Mouse (Mus musculus) myocyte (in vitro differentiated cells): Measurements from ENCODE around the gene Crybb3. TPM values are rescaled to one million over a fixed set of nuclear protein-coding genes. Genes with fewer than 3 reads are reported as not detected.
A peak's percentile ranks its signal among the peaks of the same experiment; 100 is the strongest.

Experiments
- H3K27me3 ChIP-seq: one replicate; pipeline ENCODE4 v1.6.1; 2011; ENCODE audit not compliant: control insufficient read depth, insufficient read depth, insufficient read length
- H3K36me3 ChIP-seq: one replicate; pipeline ENCODE4 v1.6.1; 2011; ENCODE audit not compliant: control insufficient read depth, insufficient read depth
- H3K4me2 ChIP-seq: one replicate; pipeline ENCODE4 v1.6.1; 2011; ENCODE audit warnings: low read depth, control low read depth
- H3K4me3 ChIP-seq: one replicate; pipeline ENCODE4 v1.5.1; 2011; ENCODE audit warnings: mild to moderate bottlenecking, control low read depth, moderate library complexity
- H3K79me2 ChIP-seq: one replicate; pipeline ENCODE4 v1.6.1; 2011; ENCODE audit not compliant: control insufficient read depth, insufficient read depth
- H3ac ChIP-seq: one replicate; pipeline ENCODE4 v1.6.1; 2011; ENCODE audit not compliant: control insufficient read depth, insufficient read length
- CEBPB ChIP-seq: IDR thresholded peaks from 2 replicates; pipeline ENCODE4 v1.6.1; 2011; ENCODE audit warnings: mild to moderate bottlenecking, moderate library complexity; ENCODE audit not compliant: poor library complexity, insufficient read depth, severe bottlenecking
- E2F4 ChIP-seq: IDR thresholded peaks from one replicate; pipeline ENCODE4 v1.6.1; 2011; ENCODE audit warnings: mild to moderate bottlenecking, control low read depth, moderate library complexity; ENCODE audit not compliant: insufficient read depth
- MAX ChIP-seq: IDR thresholded peaks from one replicate; pipeline ENCODE4 v1.6.1; 2011; ENCODE audit warnings: low read depth, mild to moderate bottlenecking, control low read depth
- MYOD1 ChIP-seq, 3 experiments: IDR thresholded peaks; one replicate each; pipeline ENCODE4 v1.6.1; 2011; ENCODE audit warnings: control low read depth in 2 of 3, low read depth in 2 of 3, mild to moderate bottlenecking in 2 of 3, moderate library complexity in 1 of 3; ENCODE audit not compliant: insufficient read length in 2 of 3, control insufficient read depth in 1 of 3
- MYOG ChIP-seq, 3 experiments: IDR thresholded peaks; one replicate each; pipeline ENCODE4 v1.6.1; 2011; ENCODE audit warnings: control low read depth in 2 of 3, low read depth in 2 of 3, mild to moderate bottlenecking in 2 of 3; ENCODE audit not compliant: insufficient read length in 2 of 3, control insufficient read depth in 1 of 3, insufficient read depth in 1 of 3
- POLR2A ChIP-seq: IDR thresholded peaks from one replicate; pipeline ENCODE4 v1.6.1; 2011; ENCODE audit warnings: low read depth, mild to moderate bottlenecking, control low read depth, moderate library complexity; ENCODE audit not compliant: insufficient read length
- POLR2AphosphoS2 ChIP-seq: IDR thresholded peaks from one replicate; pipeline ENCODE4 v1.6.1; 2011; ENCODE audit warnings: low read depth, control low read depth; ENCODE audit not compliant: insufficient read length
- REST ChIP-seq: IDR thresholded peaks from one replicate; pipeline ENCODE4 v1.6.1; 2011; ENCODE audit warnings: mild to moderate bottlenecking, control low read depth, moderate library complexity; ENCODE audit not compliant: insufficient read depth, insufficient read length
- SRF ChIP-seq: IDR thresholded peaks from one replicate; pipeline ENCODE4 v1.6.1; 2011; ENCODE audit warnings: low read depth; ENCODE audit not compliant: control insufficient read depth, insufficient read length
- TCF12 ChIP-seq: IDR thresholded peaks from one replicate; pipeline ENCODE4 v1.6.1; 2011; ENCODE audit warnings: mild to moderate bottlenecking, control low read depth; ENCODE audit not compliant: poor library complexity, insufficient read depth, severe bottlenecking
- TCF3 ChIP-seq: IDR thresholded peaks from one replicate; pipeline ENCODE4 v1.6.1; 2011; ENCODE audit warnings: low read depth, control low read depth; ENCODE audit not compliant: insufficient read length
- USF1 ChIP-seq: IDR thresholded peaks from one replicate; pipeline ENCODE4 v1.6.1; 2011; ENCODE audit warnings: low read depth, mild to moderate bottlenecking, control low read depth, moderate library complexity
- polyA plus RNA-seq: library from polyadenylated mRNA; unstranded; fragments of >200 nt; fragmentation: generic; extraction: Trizol; gene quantifications from one replicate; pipeline ENCODE4 v1.2.1, GENCODE M21; 2012; ENCODE audit warnings: missing spikeins

Gene Crybb3
- polyA plus RNA-seq, 1 experiment = 0.30 TPM

GRCm38 (mm10) chr5:113054308-113054707 lies 27.1 kb downstream of the Crybb3 start:
- H3K36me3 ChIP-seq = no peaks in the 10 kb centered on the region
- no peak overlapping the region for H3K4me3 ChIP-seq
- TF ChIP-seq POLR2AphosphoS2 = no peak
- TF ChIP-seq TCF12 = no peak
- no peak for TF ChIP-seq MYOG (IDR thresholded peaks at IDR 0.05; ENCODE audit: control insufficient read depth in 1 of 3, insufficient read depth in 1 of 3, insufficient read length in 2 of 3, low read depth in 2 of 3)
- no peak for TF ChIP-seq SRF
- no peak for TF ChIP-seq E2F4
- TF ChIP-seq TCF3 = no peak
- TF ChIP-seq POLR2A = no peak
- TF ChIP-seq CEBPB = no peak
- no peak for TF ChIP-seq REST
- TF ChIP-seq MAX = no peak
- TF ChIP-seq MYOD1 (IDR thresholded peaks at IDR 0.05; ENCODE audit: control insufficient read depth in 1 of 3, insufficient read length in 2 of 3, low read depth in 2 of 3) = no peak
- no peak for TF ChIP-seq USF1
- no peaks in the 10 kb centered on the region for H3K79me2 ChIP-seq
- peaks cover 24% of the 10 kb centered on the region for H3K27me3 ChIP-seq
- no peak overlapping the region for H3K4me2 ChIP-seq
- H3ac ChIP-seq = no peak overlapping the region

- TF ChIP-seq MYOD1 (IDR thresholded peaks at IDR 0.05; ENCODE audit: control insufficient read depth in 1 of 3, insufficient read length in 2 of 3, low read depth in 2 of 3) = no peak
- no peak for TF ChIP-seq CEBPB
- Histone ChIP-seq H3ac (no peak overlapping the region), H3K4me3 (no peak overlapping the region), H3K4me2 (no peak overlapping the region), H3K27me3 (peaks cover 16% of the 10 kb centered on the region), H3K79me2 (no peaks in the 10 kb centered on the region), H3K36me3 (no peaks in the 10 kb centered on the region)
Measured at GRCm38 (mm10) chr5:113050581-113051185, 30.7 kb downstream of the Crybb3 start.

GRCm38 (mm10) chr5:113049876-113050275 lies 31.5 kb downstream of the Crybb3 start:
- Histone ChIP-seq H3K4me2 (no peak overlapping the region), H3K79me2 (no peaks in the 10 kb centered on the region), H3ac (no peak overlapping the region), H3K27me3 (peaks cover 17% of the 10 kb centered on the region), H3K4me3 (no peak overlapping the region), H3K36me3 (no peaks in the 10 kb centered on the region)
- no peak for TF ChIP-seq MYOD1 (IDR thresholded peaks at IDR 0.05; ENCODE audit: control insufficient read depth in 1 of 3, insufficient read length in 2 of 3, low read depth in 2 of 3)
- no peak for TF ChIP-seq SRF
- TF ChIP-seq E2F4 = no peak
- no peak for TF ChIP-seq POLR2AphosphoS2
- no peak for TF ChIP-seq MAX
- no peak for TF ChIP-seq MYOG (IDR thresholded peaks at IDR 0.05; ENCODE audit: control insufficient read depth in 1 of 3, insufficient read depth in 1 of 3, insufficient read length in 2 of 3, low read depth in 2 of 3)
- no peak for TF ChIP-seq USF1
- TF ChIP-seq TCF3 = no peak
- TF ChIP-seq CEBPB = no peak
- TF ChIP-seq TCF12 = no peak
- no peak for TF ChIP-seq POLR2A
- no peak for TF ChIP-seq REST

GRCm38 (mm10) chr5:113045511-113046273 lies 35.7 kb downstream of the Crybb3 start:
- Histone ChIP-seq H3K4me3 (no peak overlapping the region), H3K4me2 (no peak overlapping the region), H3K79me2 (no peaks in the 10 kb centered on the region), H3K27me3 (peaks cover 4% of the 10 kb centered on the region), H3K36me3 (no peaks in the 10 kb centered on the region), H3ac (no peak overlapping the region)
- TF ChIP-seq TCF12 (no peak), MYOD1 (IDR thresholded peaks at IDR 0.05; ENCODE audit: control insufficient read depth in 1 of 3, insufficient read length in 2 of 3, low read depth in 2 of 3) (peak in 1 of 3 experiments; percentile 56)

GRCm38 (mm10) chr5:113043531-113043930 lies 37.9 kb downstream of the Crybb3 start:
- Histone ChIP-seq H3K27me3 (peaks cover 4% of the 10 kb centered on the region), H3K79me2 (no peaks in the 10 kb centered on the region), H3ac (no peak overlapping the region), H3K4me3 (no peak overlapping the region), H3K36me3 (no peaks in the 10 kb centered on the region), H3K4me2 (no peak overlapping the region)
- no peak for TF ChIP-seq POLR2A
- no peak for TF ChIP-seq POLR2AphosphoS2
